Comparison of ENCODE assay signal across 7 mouse cellular contexts in genomic region chr11:106997976-106998375, GRCm38 (mm10). TPM values are rescaled to one million over a fixed set of nuclear protein-coding genes. Genes with fewer than 3 reads are reported as not detected.
A peak's percentile ranks its signal among the peaks of the same experiment; 100 is the strongest.
DNase-seq lines count a peak whose midpoint lies in the region; ATAC-seq lines count a peak whose summit lies in the region.

No protein-coding gene starts in this region.

- WGBS in lung, embryonic 16.5 days: 9% methylated on average over 5 of the region's 5 CpGs
- 7% methylated on average over 5 of the region's 5 CpGs for WGBS in embryonic facial prominence, embryonic 15.5 days
- 17% methylated on average over 5 of the region's 5 CpGs for WGBS in limb, embryonic 11.5 days
- 16% methylated on average over 5 of the region's 5 CpGs for WGBS in neural tube, embryonic 15.5 days

- H3K36me3 ChIP-seq in lung, embryonic 16.5 days (ENCODE audit: control insufficient read depth, insufficient read depth, low read length): peaks cover 25% of the 10 kb centered on the region
- peaks cover 25% of the 10 kb centered on the region for H3K36me3 ChIP-seq in embryonic facial prominence, embryonic 15.5 days
- peaks cover 22% of the 10 kb centered on the region for H3K36me3 ChIP-seq in limb, embryonic 11.5 days (ENCODE audit: control insufficient read depth, insufficient read depth, low read length)
- H3K36me3 ChIP-seq in neural tube, embryonic 15.5 days: peaks cover 27% of the 10 kb centered on the region

- H3K4me3 ChIP-seq in lung, embryonic 16.5 days (ENCODE audit: low read length): peak overlapping the region; percentile 100
- H3K4me3 ChIP-seq in embryonic facial prominence, embryonic 15.5 days (replicated peaks): peak overlapping the region; percentile 90
- peak overlapping the region; percentile 99 for H3K4me3 ChIP-seq in limb, embryonic 11.5 days (ENCODE audit: low read depth, low read length)
- peak overlapping the region; percentile 81 for H3K4me3 ChIP-seq in neural tube, embryonic 15.5 days (replicated peaks)

- H3K9ac ChIP-seq in lung, embryonic 16.5 days (ENCODE audit: low read length): peak overlapping the region; percentile 93
- peak overlapping the region; percentile 37; the same call in 1 of the 2 replicates for H3K9ac ChIP-seq in embryonic facial prominence, embryonic 15.5 days
- peak overlapping the region; percentile 98; the same call in 1 of the 2 replicates for H3K9ac ChIP-seq in limb, embryonic 11.5 days (ENCODE audit: low read length)
- peak overlapping the region; percentile 75 for H3K9ac ChIP-seq in neural tube, embryonic 15.5 days (replicated peaks)

- H3K4me2 ChIP-seq in lung, embryonic 16.5 days (ENCODE audit: low read depth, low read length): peak overlapping the region; percentile 70
- H3K4me2 ChIP-seq in embryonic facial prominence, embryonic 15.5 days (replicated peaks): peak overlapping the region; percentile 57
- H3K4me2 ChIP-seq in limb, embryonic 11.5 days (ENCODE audit: low read depth, severe bottlenecking): peak overlapping the region; percentile 51
- H3K4me2 ChIP-seq in neural tube, embryonic 15.5 days: peak overlapping the region; percentile 62

- no peaks in the 10 kb centered on the region for H3K9me3 ChIP-seq in lung, embryonic 16.5 days (ENCODE audit: control insufficient read depth, low read length)
- H3K9me3 ChIP-seq in embryonic facial prominence, embryonic 15.5 days (replicated peaks): no peaks in the 10 kb centered on the region
- H3K9me3 ChIP-seq in limb, embryonic 11.5 days (ENCODE audit: control insufficient read depth, low read length): no peaks in the 10 kb centered on the region
- no peaks in the 10 kb centered on the region for H3K9me3 ChIP-seq in neural tube, embryonic 15.5 days (replicated peaks)

- no peak for ATAC-seq in lung, embryonic 16.5 days (ENCODE audit: low read depth)
- no peak for ATAC-seq in embryonic facial prominence, embryonic 15.5 days (ENCODE audit: insufficient number of reproducible peaks, low FRiP score, low TSS enrichment, low read depth)
- ATAC-seq in limb, embryonic 11.5 days (ENCODE audit: insufficient number of reproducible peaks, low FRiP score, low TSS enrichment, low read depth): no peak
- no peak for ATAC-seq in neural tube, embryonic 15.5 days (ENCODE audit: low FRiP score)
- no peak for ATAC-seq in inflammation-experienced regulatory T-cells, adult 6 months

- no peaks in the 10 kb centered on the region for H3K27me3 ChIP-seq in lung, embryonic 16.5 days (ENCODE audit: control insufficient read depth, insufficient read depth, low read depth, low read length)
- no peaks in the 10 kb centered on the region for H3K27me3 ChIP-seq in embryonic facial prominence, embryonic 15.5 days
- H3K27me3 ChIP-seq in limb, embryonic 11.5 days (ENCODE audit: control insufficient read depth, insufficient read depth, low read length): no peaks in the 10 kb centered on the region
- H3K27me3 ChIP-seq in neural tube, embryonic 15.5 days (replicated peaks): no peaks in the 10 kb centered on the region

- no peak overlapping the region for H3K27ac ChIP-seq in lung, embryonic 16.5 days (ENCODE audit: low read length)
- no peak overlapping the region; the same call in 1 of the 2 replicates for H3K27ac ChIP-seq in embryonic facial prominence, embryonic 15.5 days (replicated peaks)
- no peak overlapping the region for H3K27ac ChIP-seq in limb, embryonic 11.5 days (replicated peaks; ENCODE audit: low read depth, low read length)
- no peak overlapping the region for H3K27ac ChIP-seq in neural tube, embryonic 15.5 days (replicated peaks)

- peaks cover 14% of the 10 kb centered on the region for H3K4me1 ChIP-seq in lung, embryonic 16.5 days (replicated peaks; ENCODE audit: control insufficient read depth, insufficient read depth, low read length)
- H3K4me1 ChIP-seq in embryonic facial prominence, embryonic 15.5 days: 0 out of 2 replicates have a peak, but pooled peaks cover 8% of the 10 kb centered on the region
- 0 out of 2 replicates have a peak, but pooled peaks cover 3% of the 10 kb centered on the region for H3K4me1 ChIP-seq in limb, embryonic 11.5 days (ENCODE audit: control insufficient read depth, insufficient read depth, low read length)
- peaks cover 20% of the 10 kb centered on the region for H3K4me1 ChIP-seq in neural tube, embryonic 15.5 days

- DNase-seq in lung, adult 18-20 months: no peak
- no peak for DNase-seq in limb, embryonic 11.5 days (ENCODE audit: low spot score)
- DNase-seq in B cell, adult 2 months: no peak

RNA-seq across cellular contexts. Expression of gene Kpna2, which starts 1.4 kb away (rescaled TPM):
- polyA plus RNA-seq in lung, embryonic 16.5 days (2015; fragmentation: Nextera tagmentation; extraction: Ambion mirVana): 437 and 492 TPM in 2 replicates
- 244 and 280 TPM in 2 replicates for polyA plus RNA-seq in embryonic facial prominence, embryonic 15.5 days (2015; fragmentation: Nextera tagmentation; extraction: Ambion mirVana)
- 624 and 640 TPM in 2 replicates for polyA plus RNA-seq in limb, embryonic 11.5 days (2014; fragmentation: Nextera tagmentation; extraction: Ambion mirVana)
- 120 and 190 TPM in 2 replicates for polyA plus RNA-seq in neural tube, embryonic 15.5 days (2015; fragmentation: Nextera tagmentation; extraction: Ambion mirVana)
- polyA plus RNA-seq in inflammation-experienced regulatory T-cells, adult 6 months (2017; shearing (Covaris generic)): 100 to 1,000 TPM; 112 to 274 (median 131) TPM

RNA-seq across cellular contexts. Expression of gene 1810010H24Rik, which starts 27.5 kb away (rescaled TPM):
- polyA plus RNA-seq in lung, embryonic 16.5 days (2015; fragmentation: Nextera tagmentation; extraction: Ambion mirVana): 4.4 and 5.1 TPM in 2 replicates
- polyA plus RNA-seq in embryonic facial prominence, embryonic 15.5 days (2015; fragmentation: Nextera tagmentation; extraction: Ambion mirVana): 4.7 and 5.0 TPM in 2 replicates
- polyA plus RNA-seq in limb, embryonic 11.5 days (2014; fragmentation: Nextera tagmentation; extraction: Ambion mirVana): 1.5 TPM in 2 replicates
- 6.6 and 7.6 TPM in 2 replicates for polyA plus RNA-seq in neural tube, embryonic 15.5 days (2015; fragmentation: Nextera tagmentation; extraction: Ambion mirVana)
- 1 to 10 TPM in 1 of 3 experiments, under 1 TPM in 2; 0.75 to 1.1 (median 0.88) TPM for polyA plus RNA-seq in inflammation-experienced regulatory T-cells, adult 6 months (2017; shearing (Covaris generic))

Comparison
In these comparisons a context has a peak if more than half of its experiments do, and no peak if none do; other contexts are left out.
1. H3K9ac ChIP-seq: peak in every context shown above with its lines; median percentile 98 in limb, embryonic 11.5 days; 93 in lung, embryonic 16.5 days; 75 in neural tube, embryonic 15.5 days; 37 in embryonic facial prominence, embryonic 15.5 days.